Mouse (Mus musculus): Measurements from ENCODE around the gene Grhpr.
"Not testable (repeated sequence)": the region's sequence is repeated elsewhere in the genome, so short reads cannot be mapped to it uniquely, and the experiment has no call there.

Gene Grhpr

DNA sequence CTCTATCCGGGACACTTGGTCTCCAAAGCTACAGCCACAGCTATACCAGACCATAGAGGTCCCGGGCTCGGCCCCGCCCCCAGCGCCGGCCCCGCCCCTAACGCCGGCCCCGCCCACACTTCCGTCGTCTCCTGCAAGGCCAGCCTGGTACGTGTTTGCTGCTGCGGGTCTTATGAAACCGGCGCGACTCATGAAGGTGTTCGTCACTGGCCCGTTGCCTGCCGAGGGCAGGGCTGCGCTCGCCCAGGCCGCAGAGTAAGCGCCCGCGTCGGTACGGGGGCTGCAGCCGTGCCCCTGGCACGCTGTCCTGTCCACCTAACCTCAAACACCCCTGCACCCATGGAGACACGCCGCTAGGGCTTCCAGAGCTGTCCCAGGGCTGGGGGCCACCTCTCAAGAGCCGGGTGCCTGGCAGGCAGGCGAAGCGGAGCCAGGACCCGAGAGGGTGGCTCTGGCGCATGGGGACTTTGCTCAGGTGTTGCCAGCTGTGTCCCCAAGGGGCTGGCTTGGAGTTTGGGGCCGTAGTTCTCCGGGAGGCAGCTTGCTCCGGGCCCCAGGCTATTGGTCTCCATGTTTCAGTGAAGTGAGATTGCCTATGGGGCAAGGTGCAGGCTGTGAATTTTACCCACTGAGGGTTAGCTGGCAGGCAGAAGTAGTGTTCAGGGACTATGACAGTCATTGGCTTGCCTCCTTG, at the start of gene Grhpr:
Gene Grhpr (plus strand): TSS at position 116 of the 694 bp plus-strand sequence.
- DNase-seq (ENCODE audit: low read depth in 1 of 2, low spot score in 2 of 2) = peak; percentile 33 to 57

DNA sequence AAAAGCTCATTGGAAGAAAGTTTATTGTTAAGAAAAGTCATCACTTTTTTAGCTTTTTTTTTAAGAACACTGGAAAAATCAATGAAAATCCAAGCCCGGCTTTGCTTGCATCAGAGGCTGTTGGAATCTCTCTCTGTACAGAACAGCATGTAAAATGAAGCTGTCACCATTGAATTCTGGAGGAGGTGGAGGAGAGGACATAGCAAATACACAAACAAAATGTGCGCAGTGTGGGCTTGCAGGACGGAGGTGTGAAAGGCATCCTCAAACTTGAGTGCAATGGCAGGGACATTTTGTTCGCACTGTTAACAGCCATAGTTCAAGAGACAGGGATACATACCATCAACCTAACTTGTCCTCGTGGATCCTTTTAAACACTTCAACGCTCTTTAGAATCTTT, 49.5 kb upstream of the Grhpr start:
- no peak for DNase-seq (ENCODE audit: low read depth in 1 of 2, low spot score in 2 of 2)

DNA sequence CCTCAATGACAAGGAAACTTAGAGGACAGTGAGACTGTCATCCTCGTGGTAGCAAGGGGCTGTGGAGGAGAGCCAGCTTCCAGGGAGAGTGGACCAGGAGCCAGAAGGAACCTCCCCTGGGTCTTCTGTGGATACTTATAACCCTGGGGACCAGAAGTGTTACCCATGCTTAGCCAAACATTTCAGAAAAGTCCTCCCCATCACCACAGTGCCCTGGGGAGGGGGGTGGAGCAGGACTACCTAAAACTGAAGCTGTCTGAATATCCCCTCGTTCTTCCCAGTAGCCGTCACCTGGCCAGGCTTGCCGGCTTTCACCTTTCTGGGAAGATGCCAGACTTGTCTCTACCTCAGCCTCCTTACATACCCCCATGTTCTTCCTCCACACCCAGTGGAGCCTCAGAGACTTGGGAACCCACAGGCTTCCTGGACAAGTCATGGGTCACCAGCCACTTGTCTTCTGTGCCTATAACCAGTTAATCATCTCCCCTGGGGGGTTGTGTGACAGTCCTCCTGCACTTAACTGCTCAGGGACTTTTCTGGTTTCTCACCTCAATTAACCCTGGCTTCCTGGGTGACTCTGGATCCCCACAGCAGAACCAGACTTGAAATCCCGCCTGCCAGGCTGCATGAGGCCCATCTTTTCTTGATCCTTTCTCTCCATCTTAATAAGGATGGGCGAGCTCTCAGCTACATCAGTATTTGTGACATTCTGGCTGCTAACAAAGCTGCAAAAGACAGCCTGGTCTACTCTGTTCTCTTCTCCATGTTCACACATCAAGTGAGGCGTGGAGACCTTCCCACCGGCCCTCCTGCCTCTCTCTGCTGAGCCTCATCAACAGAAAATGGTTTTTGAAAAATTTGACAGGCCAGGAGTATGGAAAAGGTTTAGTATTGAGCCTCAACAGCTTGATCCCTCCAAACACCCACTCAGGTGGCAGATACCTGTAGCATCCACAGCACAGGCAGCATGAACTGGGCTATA, 42.5 kb upstream of the Grhpr start:
- DNase-seq (ENCODE audit: low read depth in 1 of 2, low spot score in 2 of 2) = no peak

DNA sequence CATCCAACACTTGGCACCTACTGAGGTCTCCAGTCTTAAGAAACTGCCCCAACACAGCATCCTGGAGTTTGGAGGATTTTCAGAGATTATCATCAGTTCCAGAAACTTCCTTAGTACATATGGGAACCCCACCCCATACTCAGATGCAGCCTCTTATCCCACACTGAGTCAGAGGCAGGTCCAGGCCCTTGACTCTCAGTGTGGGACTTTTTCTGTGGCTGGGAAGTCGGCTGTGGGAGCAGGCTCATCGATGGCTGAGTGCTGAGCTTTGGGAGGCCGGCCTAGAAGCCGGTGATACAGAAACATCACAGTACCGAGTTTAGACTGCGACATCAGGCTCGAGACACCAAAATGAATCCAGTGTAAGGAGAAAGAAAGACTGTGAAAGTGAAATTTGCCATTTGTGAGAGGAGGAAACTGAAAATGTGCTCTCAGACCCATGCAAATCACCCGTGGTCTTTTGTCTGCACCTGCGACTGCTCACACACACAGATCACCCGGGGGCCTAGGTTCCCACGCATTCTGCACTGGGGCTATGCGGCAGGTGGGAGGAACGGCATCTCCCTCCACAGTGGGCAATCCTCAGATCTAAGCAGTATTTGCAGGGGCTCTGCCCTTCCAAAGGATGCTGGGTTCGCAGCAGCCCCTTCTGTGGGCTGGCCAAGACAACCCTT, 41.5 kb upstream of the Grhpr start:
- no peak for DNase-seq (ENCODE audit: low read depth in 1 of 2, low spot score in 2 of 2)

DNA sequence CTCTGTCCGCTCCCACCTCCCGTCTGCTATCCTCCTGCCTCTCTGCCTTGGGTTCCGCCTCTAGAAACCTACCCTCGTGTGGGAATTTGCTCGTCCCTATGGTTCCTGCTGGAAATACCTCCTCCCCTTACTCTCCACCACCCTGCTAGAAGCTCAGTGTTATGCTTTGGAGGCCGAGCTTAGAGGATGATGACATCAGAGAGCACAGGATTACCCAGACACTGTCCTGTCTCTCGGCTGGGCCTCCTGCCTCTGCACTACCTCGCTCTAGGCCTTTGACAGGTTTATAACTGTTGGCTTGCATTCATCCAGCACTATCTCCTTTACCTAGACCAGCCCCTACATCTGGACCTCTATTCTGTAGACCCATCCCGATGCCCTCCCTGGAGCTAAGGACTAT, 40.9 kb upstream of the Grhpr start:
- no peak for DNase-seq (ENCODE audit: low read depth in 1 of 2, low spot score in 2 of 2)

DNA sequence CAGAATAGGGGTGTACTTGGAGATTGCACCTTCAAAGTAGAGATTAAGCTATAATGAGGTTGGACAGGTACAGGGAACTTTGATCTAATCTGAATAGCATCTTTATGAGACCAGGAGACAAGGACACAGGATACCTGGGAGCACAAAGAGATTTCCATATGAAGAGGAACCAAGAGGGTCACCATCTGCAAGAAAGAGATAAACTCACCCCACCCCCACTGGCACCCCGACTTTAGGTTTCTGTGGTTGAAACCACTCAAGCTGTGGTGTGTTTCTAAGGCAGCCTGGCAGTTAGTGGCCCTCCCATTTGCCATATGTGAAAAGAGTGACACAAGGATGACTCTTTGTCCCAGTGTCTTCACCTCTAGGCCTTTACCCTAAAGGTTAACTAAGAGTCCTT, 39.0 kb upstream of the Grhpr start:
- DNase-seq (ENCODE audit: low read depth in 1 of 2, low spot score in 2 of 2) = no peak

DNA sequence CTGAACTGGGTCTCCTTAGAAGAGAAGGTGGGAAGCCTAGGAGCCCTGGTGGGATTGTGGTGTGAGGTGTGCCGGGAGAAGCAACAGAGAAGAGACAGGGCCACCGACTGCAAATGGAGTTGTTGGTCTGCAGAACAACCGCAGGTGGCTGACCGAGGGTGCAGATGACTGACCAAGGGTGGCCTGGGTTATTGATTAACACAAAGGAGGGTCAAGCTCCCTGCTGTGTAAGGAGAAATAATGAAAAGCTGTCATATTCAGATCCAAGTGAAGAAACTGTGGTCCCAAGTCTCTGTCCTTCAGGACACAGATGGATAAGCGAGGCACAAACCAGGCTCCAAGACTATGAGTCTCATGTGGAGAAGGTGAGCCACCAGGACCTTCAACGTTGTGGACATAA, 37.7 kb upstream of the Grhpr start:
- no peak for DNase-seq (ENCODE audit: low read depth in 1 of 2, low spot score in 2 of 2)

DNA sequence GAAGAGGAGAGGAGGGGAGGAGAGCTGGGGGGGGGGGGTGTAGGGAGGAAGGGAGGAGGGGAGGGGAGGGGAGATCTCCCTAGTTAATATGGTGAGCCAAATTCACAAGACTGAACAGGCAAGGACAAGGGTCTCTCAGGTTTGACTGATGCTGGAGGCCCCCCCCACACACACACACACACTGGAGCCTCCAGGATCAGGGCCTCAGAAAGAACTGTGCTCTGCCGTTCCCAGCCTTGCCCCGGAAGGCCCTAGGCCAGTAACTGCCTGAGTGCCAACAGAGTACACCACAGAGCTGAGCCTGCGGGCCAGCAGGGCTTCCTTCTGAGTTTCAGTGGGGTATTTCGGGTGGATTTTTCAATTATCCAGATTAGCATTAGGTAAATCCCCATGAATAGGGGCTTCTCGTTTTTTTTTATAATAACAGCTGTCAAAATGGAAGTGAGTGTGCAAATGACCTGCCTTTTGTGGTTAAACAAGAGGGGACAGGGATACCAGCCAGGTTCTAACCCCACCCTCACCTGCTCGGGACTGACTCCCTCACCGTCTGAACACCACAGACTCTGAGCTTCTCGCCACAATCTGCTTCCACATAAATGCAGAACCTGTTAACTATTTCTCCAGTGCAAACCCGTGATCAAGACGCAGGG, 36.6 kb upstream of the Grhpr start:
- DNase-seq (ENCODE audit: low read depth in 1 of 2, low spot score in 2 of 2) = no peak

DNA sequence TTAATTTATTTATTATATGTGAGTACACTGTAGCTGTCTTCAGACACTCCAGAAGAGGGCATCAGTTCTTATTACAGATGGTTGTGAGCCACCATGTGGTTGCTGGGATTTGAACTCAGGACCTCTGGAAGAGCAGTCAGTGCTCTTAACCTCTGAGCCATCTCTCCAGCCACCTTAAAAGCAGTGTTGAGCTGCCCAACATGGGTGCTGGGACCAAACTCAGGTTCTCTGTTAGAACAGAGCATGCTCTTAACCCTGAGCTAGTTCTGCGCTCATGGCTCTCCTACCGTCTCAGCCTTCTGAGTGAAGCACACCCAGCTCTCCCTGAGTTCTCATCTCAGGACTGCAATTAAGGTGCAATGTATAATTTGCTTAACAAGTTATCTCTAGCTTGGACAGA, 35.1 kb upstream of the Grhpr start:
- DNase-seq (ENCODE audit: low read depth in 1 of 2, low spot score in 2 of 2) = not testable (repeated sequence)

DNA sequence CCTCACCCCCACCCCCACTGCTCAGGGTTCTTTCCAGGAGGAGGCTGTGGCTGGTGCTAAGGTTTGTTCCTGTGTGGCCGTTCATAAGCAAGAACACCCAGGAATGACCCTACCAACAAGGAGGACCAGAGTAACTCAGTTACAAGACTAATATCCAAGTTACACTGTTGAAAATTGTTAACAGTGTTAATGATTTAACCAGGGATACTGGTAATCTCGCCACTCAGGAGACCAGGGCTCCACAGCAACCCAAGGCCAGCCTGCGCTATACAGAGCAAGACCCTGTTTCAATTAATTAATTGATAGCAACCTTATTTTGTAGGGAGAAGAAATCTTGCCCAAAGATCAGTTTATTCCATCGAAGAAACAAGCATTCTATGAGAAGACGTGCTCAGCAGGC, 33.7 kb upstream of the Grhpr start:
- no peak for DNase-seq (ENCODE audit: low read depth in 1 of 2, low spot score in 2 of 2)

DNA sequence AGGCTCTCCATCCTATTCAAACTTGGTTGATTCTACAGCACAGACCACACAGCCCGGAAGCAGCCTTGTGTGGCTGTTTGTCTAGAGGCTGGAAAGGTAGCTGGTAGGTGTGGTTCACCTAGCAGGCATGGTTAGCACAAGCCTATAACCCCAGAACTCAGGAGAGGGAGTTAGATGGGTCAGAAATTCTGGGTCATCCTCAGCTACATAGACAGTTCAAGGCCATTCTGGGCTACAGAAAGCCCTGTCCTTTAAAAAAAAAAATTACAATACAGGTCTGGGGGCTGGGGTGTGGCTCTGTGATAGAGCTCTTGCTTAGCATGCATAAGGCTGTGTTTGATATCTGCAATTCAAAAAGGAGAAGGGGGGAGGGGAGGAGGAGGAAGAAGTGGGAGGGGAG, 32.9 kb upstream of the Grhpr start:
- DNase-seq (ENCODE audit: low read depth in 1 of 2, low spot score in 2 of 2) = no peak

DNA sequence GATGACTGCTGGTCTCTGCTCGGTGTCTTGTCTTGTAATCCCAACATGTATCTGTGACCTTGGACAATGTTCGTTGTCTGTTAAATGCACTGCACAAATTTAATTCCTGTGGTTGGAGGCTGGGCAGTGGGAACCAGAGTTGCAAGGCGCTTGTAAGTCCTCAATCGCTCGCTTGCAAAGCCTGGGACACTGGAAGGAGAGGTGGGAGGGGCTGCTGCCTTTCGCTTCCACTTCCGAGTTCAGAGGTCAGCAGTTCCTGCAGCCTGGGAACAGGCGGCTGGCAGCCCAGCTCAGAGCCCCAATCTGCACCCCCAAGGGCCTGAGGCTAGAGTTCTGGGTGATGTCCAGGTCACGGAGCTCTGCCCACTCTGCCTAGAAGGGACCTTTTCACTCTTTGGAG, 28.2 kb upstream of the Grhpr start:
- no peak for DNase-seq (ENCODE audit: low read depth in 1 of 2, low spot score in 2 of 2)

DNA sequence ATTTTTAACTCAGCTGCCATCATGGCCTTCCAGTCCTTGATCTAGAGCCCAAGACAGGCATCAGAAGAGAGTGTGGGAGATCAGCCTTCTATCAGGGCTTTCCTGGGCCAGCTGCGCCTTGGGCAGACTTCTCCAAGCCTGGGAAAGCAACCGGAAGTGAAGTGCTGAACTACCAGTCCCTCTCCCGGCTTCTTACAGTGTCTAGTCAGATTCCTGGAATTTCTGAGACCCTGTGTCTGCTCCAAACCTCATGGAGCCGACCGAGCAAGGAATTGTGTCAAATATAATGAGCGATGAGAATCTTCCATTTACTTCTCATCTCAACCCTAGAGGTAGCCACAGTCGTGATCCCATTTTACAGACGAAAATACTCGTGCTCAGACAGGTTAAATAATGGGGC, 22.4 kb upstream of the Grhpr start:
- no peak for DNase-seq (ENCODE audit: low read depth in 1 of 2, low spot score in 2 of 2)

DNA sequence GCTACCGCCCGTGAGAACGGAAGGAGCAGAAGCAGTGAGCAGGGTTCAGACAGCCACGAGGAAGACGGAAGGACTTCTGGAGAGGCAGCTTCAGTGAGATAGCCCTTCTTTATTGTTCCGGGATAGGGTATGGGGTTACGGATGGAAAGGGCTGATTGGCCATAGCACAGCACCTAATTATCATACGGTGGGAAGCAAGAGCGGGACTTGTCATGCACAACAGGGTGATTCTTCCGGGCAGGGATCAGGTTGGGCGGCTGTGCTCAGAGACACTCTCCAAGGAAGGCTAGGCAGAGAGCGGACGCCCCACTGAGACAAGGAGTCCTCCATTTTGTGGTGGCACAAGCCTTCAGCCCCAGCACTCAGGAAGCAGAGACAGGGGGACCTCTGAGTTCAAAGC, 22.0 kb upstream of the Grhpr start:
- no peak for DNase-seq (ENCODE audit: low read depth in 1 of 2, low spot score in 2 of 2)

DNA sequence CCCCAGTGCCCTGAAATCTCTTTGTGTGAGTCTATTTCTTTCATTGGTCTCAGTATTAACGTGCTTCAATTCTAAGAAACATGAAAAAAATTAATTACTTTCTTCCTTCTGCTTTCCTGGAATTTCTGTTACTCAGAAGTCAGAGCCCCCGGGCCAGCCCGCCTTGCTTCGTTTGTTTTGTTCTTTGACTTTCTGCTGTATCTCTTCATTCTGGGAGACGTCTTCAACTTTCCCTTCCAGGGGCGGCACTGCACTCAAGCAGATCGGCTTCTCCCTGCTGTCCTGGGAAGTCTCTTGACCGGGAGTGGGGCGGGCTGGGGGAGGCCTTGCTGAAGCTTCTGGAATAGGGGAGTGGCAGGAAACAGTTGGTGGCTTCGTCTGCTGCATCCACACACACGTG, 18.0 kb upstream of the Grhpr start:
- DNase-seq (ENCODE audit: low read depth in 1 of 2, low spot score in 2 of 2) = no peak

DNA sequence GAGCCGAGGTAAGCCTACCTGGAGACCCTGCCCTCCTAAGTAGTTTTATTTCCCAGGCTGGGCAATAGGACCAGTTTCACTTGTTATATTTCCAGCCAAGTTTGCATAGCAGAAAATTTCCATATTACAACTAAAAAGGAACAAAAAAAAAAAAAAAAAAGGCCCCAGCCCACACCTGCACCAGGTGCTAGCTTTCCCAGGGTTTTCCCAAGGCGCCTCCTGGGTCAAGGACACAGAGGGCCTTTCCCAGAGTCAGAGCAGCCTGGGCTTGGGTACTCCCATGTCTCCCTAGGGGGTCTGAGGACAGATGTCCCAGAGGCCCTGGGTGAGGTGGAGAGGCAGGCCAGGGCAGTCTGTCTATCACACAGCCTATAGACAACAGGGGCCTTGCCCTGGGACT, 16.0 kb upstream of the Grhpr start:
- no peak for DNase-seq (ENCODE audit: low read depth in 1 of 2, low spot score in 2 of 2)

DNA sequence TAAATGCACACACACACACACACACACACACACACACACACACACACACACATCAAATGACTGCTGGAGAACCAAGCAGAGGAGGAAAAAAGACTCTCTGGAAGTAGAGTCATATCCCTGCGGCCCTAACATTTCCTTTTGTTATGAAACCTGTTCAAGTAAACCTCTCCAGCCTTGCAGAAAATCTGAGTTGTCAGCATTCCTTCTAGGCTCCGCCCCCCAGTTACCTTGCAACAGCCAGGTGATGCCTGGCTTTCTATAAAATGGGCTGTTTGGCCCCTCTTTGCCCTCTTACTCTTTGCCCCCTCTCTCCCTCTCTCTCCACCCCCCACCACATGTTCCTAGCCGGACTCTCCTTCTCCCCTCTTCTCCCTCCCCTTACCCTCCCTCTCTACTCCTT, 15.5 kb upstream of the Grhpr start:
- no peak for DNase-seq (ENCODE audit: low read depth in 1 of 2, low spot score in 2 of 2)

DNA sequence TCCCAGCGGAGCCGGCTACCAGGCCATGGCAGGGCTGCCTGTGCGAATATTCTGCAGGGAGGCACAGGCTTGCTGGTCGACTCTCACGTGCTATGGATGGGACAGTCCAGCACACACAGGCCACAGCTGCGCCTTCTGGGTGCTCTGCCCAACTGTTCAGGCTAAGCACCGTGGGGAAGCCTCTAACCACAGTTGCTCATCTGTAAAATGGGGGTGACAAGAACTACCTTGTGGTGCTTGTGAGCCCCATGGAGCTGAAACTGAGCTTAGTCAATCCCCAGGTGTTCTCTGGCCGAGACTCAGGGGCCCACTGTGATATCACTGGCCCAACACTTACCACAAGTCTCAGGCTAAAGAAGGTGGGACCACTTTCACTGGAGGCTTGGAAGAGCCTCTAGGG, 13.8 kb upstream of the Grhpr start:
- no peak for DNase-seq (ENCODE audit: low read depth in 1 of 2, low spot score in 2 of 2)

DNA sequence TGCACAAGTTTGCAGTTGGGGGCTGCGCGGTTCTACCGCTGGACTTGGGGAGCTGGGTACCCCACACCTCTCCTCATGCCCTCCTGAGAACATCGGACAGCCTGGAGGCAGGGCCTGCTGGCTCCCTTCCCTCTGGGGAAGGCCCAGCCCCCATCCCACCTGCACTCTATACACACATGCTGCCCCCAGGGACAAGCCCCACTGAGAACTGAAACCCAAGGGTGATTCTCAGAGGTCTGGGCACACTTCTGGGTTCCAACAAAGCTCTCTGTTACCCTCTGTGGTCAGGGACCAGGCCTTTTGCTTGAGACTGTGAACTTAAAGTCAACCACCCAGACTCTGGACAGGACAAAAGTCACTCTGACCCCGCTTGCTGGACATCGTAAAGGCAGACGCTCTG, 11.1 kb upstream of the Grhpr start:
- DNase-seq (ENCODE audit: low read depth in 1 of 2, low spot score in 2 of 2) = no peak

DNA sequence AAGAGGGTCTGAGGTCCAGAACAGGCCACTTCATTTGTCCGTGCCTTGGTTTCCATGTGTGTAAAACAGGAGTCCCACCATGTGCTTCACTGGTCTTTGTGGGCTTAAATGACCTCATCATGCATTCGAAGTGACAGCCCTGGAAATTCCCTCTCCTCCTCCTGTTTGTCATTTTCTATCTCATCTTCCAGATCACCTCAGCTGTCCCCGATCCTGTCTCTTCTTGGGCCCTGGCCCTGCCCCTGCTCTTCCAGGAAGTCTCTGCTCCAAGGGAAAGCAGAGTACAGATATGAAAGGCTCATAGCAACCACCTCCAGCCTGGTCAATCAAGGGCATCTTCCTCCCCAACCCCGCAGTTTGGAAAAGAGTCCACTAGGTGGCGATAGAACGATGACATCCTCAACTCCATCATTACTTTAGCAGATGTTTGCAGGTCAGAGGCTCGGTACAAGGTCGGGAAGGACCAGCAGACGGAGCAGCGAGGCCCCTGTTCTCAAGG, 10.5 kb upstream of the Grhpr start:
- no peak for DNase-seq (ENCODE audit: low read depth in 1 of 2, low spot score in 2 of 2)

DNA sequence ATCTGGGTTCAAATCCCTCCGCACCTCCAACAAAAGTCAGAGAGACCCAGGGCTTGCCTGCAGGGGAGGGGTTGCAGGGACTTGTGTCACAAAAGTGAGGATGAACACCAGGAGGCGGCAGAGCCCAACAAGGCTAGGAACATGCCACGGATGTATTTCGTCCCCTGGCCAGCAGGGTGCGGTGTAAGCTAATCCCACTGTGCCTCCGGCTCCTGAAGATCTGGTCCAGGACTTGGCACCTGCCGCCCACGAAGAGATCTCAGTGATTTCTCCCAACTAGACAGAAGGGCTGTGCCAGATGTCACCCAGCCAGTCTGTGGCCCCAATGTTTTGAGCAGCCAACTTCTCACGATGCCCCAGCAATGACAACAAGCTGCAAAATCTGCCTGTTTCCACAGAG, 7.7 kb upstream of the Grhpr start:
- DNase-seq (ENCODE audit: low read depth in 1 of 2, low spot score in 2 of 2) = peak; percentile 65 to 74

All from monocyte, adult 2 months (primary cell).